Mouse (Mus musculus) cerebellum, postnatal 25 days (tissue): Measurements from ENCODE around the gene Cxcl16.
"Not testable (repeated sequence)": the region's sequence is repeated elsewhere in the genome, so short reads cannot be mapped to it uniquely, and the experiment has no call there.

ENCODE experiments used
- DNase-seq, 2 experiments: peaks; one replicate each; pipeline ENCODE4 v3.0.0; 2021; ENCODE audit warnings: mixed read lengths in 2 of 2

Cxcl16 gene

GRCm38 (mm10) chr11:70451797-70452498, 7.8 kb downstream of the Cxcl16 start, which contains the start of gene Med11:
Gene Med11 (plus strand): TSS chr11:70451919.
- DNase-seq = peak; percentile 98

DNA sequence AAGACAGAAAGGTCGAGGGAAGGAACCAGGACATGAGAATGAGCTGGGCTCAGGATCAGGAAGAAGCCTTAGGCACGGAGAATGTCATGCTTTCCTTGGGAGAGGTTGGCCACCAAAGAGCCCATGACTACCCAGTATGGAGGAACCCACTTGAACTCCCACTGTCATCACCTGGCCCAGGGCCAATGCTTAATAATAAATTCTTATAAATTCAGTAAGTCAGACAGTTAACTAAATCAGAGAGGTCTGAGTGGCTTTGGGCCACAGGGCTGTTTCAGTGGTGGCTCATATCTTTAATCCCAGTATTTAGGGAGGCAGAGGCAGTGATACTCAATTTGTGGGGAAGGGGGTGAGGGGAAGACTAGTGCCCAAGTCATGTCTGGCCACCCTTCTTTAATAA, 8.9 kb downstream of the Cxcl16 start:
- peak in 1 of 2 experiments; percentile 27 for DNase-seq

- no peak for DNase-seq
Observed at GRCm38 (mm10) chr11:70447373-70447772, 12.4 kb downstream of the Cxcl16 start.

DNA sequence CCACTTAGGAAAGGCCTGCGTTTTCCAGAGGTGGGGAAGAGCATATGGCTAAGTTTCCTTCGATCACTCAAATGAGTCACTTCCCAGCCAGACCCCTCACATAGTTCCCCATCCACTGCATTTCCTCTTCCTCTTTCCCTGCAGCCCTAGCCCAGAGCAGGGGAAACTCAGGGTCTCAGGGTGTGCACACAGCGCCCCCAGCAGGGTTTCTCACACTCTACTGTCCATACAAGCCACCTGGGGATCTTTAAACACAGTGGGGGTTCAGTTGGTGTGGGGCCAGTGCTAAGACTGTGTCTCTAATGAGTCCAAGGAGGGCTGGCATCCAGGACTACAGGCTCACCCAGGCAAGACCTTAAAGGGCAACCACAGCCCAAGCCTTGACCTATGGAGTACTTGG, 13.0 kb downstream of the Cxcl16 start:
- DNase-seq = peak in 1 of 2 experiments; percentile 8

DNA sequence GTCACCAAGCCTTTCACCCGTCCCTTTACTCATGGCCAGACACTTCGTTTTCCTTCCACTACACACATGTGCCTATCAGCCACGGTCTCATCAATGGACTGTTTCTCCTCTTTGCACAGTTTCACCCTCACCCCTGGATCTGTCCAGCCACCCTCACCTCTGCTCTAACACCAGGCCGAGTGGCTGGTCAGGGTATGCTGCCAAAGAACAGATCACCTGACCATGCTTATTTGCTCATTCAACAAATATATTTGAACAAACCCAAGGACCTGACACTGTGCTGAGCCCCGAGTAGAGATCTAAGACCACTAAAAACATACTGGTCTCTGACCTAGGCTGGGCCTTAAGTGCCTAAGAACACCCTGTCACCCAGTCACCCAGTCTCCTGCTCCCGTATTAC, 15.1 kb downstream of the Cxcl16 start:
- no peak for DNase-seq

DNA sequence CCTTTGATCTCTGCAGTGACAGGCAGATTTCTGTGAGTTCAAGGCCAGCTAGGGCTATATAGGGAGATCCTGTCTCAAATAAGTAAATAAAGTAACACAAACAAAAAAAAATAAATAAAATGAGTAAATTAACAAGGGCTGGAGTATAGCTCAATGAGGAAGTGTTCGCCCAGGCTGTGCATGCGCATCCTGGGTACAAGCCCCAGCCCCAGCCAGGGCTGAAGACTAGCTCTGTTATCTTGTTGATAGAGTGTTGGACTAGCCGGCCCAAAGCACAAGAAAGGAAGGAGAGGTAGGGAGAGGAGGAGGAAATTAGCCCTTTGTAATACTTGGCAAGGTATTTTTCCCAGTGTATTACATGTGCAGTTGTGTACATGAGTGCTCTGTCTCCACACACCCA, 15.8 kb downstream of the Cxcl16 start:
- DNase-seq = no peak

DNA sequence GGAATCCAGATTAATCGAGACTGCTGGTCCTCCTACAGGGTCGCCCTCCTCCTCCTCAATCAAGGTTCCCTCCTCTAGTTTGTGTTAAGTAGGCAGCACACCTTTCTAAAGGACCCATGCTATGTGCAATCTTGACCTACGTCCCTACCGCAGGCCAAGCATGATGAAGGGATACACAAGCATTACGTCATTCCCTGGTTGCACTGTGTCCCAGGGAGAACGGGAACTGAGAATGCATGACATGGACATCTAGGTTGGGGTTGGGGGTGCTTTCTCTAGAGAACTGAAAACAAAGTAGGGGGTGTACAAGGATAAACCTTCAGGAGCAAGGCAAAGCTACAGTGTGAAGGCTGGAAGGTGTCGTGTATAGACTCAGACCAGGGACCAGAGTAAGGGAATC, 17.9 kb downstream of the Cxcl16 start:
- DNase-seq = no peak

GRCm38 (mm10) chr11:70440637-70441036, 19.1 kb downstream of the Cxcl16 start:
- DNase-seq = no peak

DNA sequence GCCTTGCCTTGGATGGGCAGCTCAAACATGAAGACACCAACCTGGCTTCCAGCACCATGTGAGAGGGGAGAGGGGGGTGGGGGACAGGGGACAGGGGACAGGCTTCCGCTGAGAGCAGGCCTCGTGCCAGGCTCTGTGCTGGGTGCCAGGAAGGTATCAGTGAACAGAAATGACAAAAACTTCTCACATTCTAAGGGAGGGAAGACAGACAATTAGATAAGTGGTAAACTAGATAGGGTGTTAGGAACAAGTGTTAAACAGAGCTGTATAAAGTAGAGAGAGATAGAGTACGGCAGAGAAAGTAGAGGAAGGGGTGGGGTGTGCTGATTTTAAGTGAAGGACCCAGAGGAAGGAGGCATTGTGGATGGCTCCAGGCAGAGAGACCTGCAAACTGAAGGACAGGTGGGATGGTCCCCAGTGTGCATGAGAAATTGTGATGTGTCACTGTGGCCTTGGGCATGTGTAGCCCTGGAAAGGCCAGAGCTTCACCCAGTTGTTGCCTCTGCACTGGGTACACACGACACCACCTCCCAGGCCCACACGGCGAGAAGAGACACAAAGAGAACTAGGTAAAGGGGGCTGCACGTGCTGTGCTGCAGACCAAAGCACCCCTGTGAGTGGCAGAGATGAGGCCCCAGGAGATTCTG, 20.9 kb downstream of the Cxcl16 start:
- peak in 1 of 2 experiments; percentile 11 for DNase-seq

DNA sequence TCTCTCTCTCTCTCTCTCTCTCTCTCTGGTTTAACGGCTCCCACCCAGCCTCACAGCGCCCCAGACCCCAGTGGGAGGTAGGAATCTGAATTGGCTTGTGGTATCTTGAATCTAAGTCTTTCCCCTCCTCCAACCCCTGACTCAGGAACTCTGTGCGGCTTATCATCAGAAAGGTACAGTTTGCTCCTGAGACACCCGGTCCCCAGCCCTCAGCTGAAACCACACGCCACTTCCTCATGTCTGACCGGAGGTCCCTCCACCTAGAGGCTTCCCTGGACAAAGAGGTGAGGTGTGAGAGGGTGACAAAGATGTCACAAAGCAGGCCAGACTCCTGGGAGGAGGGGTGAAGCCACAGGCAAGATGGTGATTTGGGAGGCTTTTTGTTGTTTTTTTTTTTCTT, 22.4 kb downstream of the Cxcl16 start:
- DNase-seq = no peak

GRCm38 (mm10) chr11:70435476-70435875, 24.3 kb downstream of the Cxcl16 start:
- DNase-seq = no peak

- peak in 1 of 2 experiments; percentile 24 for DNase-seq
Observed at GRCm38 (mm10) chr11:70433951-70434350, 25.8 kb downstream of the Cxcl16 start.

DNA sequence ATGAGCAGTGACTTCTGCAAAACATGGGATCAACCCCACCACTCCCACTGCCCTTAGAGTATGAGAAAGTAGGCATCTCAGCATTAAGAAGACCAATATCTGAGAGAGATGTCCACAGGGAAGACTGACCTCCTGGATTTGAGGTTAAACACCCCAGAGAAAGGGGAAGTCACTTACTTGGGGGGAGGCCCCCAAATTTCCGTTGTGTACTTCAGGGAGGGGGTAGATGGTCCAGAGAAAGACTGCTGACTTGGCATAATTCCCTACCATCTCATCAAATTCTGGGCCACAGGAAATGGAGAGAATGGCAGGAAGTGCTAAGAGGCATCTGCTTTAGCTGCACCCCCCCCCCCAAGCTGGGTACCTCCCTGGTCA, 26.2 kb downstream of the Cxcl16 start:
- no peak for DNase-seq

DNA sequence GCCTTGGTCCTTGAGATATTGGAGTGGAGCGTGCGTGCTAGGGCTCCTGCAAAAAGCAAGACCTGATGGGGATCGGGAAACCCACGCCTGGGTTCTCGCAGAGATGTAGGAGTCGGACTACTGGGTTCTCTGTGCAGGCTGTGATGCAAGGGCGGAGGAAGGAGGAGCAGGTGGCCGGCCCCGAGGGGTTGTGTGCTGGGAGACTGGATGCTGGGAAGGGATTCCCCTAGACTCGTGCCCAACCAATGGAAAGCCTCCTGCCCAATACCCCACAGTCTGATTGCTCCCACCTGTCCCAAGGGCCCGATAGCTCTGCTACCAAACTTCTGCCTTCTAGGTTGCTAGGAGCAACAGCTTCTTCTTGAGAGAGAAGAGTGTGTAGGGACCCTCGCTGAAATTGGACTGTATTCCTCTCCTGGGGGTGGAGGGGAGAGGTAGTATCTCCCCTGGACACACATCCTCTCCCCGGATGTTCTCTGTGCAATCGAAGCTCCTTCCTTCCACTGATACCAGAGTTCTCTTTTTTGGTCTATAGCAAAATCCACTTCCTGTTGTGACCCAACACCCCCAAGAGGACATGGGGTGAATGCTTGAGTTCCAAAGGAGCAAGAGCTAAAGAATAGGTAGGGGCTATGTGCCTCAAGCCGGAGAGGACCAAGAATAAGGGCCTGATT, 26.8 kb downstream of the Cxcl16 start:
- peak in 1 of 2 experiments; percentile 74 for DNase-seq

GRCm38 (mm10) chr11:70432048-70432894, 27.5 kb downstream of the Cxcl16 start, which contains the start of gene Arrb2:
Gene Arrb2 (plus strand): TSS chr11:70432635.
- DNase-seq = peak; percentile 99

DNA sequence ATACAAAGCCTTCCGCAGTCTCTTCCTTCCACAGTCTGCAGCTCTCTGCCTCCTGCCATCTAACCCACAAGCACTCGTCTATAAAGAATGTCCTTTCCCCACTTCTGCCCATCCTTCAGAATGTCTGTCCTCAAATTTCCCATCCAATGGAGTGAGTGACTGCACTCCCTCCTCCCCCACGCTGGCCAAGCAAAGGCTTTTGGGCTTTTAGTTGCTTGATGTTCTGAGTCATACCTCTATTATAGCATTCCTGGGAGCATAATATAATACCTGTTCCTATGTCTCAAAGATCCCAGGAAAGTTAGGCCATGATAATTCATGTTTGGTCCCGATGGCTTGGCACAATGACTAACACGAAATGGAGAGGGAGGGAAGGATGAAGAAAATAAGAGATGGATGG, 28.2 kb downstream of the Cxcl16 start:
- DNase-seq = peak; percentile 34 to 43

DNA sequence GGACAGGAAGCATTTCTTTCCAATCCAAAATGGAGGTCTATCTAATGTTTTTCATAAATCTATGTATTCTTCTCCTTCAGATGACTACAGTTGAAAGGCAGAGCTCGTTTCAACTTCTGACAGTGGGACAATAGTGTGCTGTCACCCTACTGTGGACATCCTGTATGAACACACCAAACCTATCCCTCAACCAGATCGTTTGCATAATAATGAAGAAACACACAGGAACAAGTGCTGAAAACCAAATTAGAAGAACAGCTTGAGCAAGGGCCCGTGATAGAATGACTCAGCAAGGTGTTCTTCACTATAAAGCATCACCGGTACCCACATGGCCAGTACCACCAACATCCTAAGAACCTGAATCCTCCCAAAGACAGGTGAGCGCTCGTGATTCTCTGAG, 33.2 kb downstream of the Cxcl16 start:
- not testable (repeated sequence) for DNase-seq

DNA sequence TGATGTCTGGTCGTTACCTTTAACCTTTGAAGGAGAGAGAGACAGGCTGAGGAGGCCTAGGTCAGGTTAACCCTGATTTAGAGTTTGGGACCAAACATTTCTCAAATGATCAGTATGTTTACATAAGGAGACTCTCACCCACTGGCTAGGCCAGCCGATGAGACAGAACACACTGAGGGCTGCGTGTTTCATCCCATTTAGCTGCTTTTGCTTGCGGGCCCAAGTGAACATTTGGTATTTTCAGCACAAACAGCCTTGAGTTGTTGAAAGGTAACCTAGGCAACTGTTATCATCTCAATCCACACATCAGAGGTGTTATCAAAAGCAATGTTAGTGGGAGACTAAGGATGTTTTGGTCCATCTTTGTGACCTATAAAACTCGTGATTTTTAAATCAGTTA, 40.3 kb downstream of the Cxcl16 start:
- DNase-seq = no peak

DNA sequence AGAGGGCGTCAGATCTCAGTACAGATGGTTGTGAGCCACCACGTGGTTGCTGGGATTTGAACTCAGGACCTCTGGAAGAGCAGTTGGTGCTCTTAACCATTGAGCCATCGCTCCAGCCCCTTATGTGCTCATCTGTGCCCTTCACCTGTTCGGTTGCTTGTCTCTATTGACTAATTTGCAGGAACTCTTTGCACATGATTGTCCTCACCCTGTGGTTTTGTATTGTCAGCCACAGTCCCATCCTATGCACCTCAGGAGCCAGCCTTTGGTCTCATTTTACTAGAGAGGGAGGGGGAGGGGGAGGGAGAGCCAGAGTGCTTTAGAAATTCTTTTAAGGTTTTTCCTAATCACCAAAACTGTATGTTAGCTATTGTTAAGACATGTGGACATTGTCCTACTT, 41.6 kb downstream of the Cxcl16 start:
- no peak for DNase-seq

- DNase-seq = peak; percentile 73 to 87
Observed at GRCm38 (mm10) chr11:70413961-70414360, 45.8 kb downstream of the Cxcl16 start.

- no peak for DNase-seq
Observed at GRCm38 (mm10) chr11:70412591-70412990, 47.2 kb downstream of the Cxcl16 start.

DNA sequence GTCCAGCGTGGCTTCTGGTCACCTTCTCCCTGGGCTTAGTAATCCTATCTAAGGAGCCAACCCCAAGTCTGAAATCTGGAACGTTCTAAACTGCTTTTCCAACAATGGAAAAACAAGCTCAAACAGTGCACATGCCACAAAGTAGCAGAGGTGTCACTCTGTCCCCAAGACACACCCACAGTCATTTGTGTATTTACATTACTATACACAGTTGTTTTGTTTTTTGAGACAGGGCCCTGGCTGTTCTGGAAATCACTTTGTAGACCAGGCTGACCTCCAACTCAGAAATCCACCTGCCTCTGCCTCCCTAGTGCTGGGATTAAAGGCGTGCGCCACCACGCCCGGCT, 49.5 kb downstream of the Cxcl16 start:
- no peak for DNase-seq
